Mouse (Mus musculus) cortical plate, adult 2 months (tissue): ENCODE measurements around the gene Speer4d.
"Not testable (repeated sequence)": the region's sequence is repeated elsewhere in the genome, so short reads cannot be mapped to it uniquely, and the experiment has no call there.

Experiments
- CTCF ChIP-seq: fragments of 200-500 bp; IDR thresholded peaks from 2 replicates; pipeline ENCODE4 v1.5.1; 2011; ENCODE audit warnings: mild to moderate bottlenecking, control low read depth, low read length; ENCODE audit not compliant: insufficient read depth; ENCODE audit errors: extremely low read depth
- POLR2A ChIP-seq: fragments of 200-500 bp; IDR thresholded peaks from 2 replicates; pipeline ENCODE4 v1.6.1; 2011; ENCODE audit warnings: mild to moderate bottlenecking, low read length, control low read depth; ENCODE audit not compliant: insufficient read depth; ENCODE audit errors: extremely low read depth

DNA sequence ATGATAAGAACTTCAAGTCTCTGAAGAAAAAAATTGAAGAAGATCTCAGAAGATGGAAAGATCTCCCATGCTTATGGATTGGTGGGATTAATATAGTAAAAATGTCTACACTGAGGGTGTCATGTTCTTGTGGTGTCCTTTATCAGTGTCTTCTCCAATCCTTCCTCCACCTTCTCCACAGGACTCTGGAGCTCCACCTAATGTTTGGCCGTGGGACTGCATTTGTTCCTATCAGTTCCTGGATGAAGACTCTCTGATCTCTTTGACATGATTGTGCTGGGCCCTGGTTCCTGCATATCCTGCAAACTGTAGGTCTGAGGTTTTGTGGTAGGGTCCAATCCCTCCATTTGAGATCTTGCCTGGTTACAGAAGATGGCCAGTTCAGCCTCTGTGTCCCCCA lies 9.3 kb downstream of the Speer4d start:
- not testable (repeated sequence) for TF ChIP-seq POLR2A, CTCF
